Mouse (Mus musculus): ENCODE data around the gene Slc12a6. TPM values are rescaled to one million over a fixed set of nuclear protein-coding genes. Genes with fewer than 3 reads are reported as not detected.

The Slc12a6 gene
- 93.0 TPM for polyA plus RNA-seq (2014; fragmentation: Illumina TruSeq; extraction: RNeasy Lipid Tissue Mini Kit (QIAGEN cat#74804))

DNA sequence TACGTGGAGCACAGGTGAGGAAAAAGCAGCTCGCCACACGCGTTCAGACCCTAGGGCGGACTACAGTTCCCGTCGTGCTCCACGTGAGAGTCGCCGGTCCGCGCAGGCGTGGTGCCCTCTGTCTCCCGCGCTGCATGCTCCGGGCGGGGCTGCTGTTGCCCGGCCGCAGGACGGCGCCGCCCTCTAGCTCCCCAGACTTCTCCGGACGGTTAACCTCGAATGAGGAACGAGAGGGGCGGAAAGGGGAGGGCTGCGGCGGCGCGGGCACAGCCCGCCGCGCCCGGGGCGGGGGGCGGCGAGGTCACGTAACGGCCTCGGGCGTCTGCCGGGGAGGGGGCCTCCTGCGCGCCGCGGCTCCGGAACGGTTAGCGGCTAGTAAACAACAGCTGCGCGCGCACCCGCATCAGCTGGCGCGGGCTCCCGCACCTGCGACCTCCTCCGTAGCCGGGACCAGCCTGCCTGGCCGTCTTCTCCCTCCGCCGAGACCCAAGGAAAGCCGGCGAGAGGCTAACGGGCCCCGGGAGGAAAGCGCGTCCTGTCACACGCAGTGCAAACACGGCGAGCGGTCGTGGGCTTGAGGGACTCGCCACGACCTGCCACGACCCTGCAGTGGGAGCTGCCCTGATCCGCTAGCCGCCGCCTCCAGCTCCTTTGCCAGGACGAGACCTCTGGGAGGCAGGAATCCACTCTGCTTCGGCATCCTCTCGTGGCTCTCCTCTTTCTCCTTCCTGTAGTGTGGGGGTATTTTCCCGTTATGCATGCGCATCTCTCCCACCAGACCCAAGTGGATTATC is at the start of gene Slc12a6:
Gene Slc12a6, plus strand, starts transcription at position 378 of the 794 bp plus-strand sequence.

GRCm38 (mm10) chr2:112239212-112239934 is 26.3 kb upstream of the Slc12a6 start, which contains the start of gene Lpcat4:
Lpcat4 (plus strand) TSS chr2:112239468.

GRCm38 (mm10) chr2:112259241-112259962 is 6.2 kb upstream of the Slc12a6 start, which contains the start of gene Nutm1:
Nutm1 (minus strand) TSS chr2:112259291.

DNA sequence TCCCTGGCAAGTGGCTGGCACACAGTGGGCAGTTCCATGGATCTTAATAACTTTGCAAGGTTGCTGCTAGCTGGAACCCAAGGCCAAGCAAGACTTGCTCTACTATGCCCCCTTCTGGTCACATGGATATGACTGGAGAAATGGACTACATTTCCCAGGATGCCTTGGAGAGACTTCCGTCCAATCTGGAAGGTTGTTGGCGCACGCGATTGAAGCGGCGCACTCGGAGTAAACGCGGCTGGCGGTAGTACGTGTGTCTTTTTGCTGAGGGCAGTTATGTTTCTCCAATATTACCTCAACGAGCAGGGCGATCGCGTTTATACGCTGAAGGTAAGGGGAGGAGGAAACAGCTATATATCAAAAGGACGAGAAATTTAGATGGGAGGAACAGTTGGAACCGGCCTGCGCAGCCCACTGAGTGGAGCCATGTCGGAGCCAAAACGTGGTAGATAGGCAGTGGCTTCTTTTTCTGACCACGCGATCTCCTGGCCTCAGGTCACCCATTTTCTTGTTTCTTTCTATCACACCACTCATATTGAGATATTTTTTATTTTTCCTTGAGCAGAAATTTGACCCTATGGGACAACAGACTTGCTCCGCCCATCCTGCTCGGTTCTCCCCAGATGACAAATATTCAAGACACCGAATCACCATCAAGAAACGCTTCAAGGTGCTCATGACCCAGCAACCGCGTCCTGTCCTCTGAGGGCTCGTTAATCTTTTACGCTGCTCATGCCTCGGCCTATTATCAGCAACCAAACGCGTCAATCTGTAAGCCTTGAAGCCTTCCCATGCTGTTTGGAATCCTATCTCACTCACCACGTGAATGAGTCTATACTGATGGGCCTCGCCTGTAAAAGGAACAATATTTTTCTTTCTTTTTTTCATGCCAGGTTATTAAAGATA is 3.6 kb upstream of the Slc12a6 start, which contains the start of gene Nop10:
Gene Nop10, plus strand, starts transcription at position 179 of the 906 bp plus-strand sequence.

DNA sequence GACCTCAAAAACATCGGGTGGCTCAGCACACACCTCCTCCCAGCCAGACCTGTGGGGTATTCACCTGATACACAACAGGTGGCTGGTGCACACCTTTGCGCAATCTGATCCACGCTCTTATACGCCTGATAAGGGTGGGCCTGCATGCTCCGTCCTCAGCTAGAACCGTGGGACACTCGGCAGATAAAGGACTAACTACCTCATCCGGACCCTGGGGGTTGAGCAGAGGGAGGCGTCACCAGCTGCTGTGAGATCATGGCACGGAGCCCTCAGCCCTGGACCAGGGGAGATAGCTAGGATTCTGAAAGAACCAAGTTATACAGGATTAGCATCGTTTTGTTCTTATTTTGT is 592 bp downstream of the Slc12a6 start, which contains the start of gene Gm21985:
Gene Gm21985, plus strand, starts transcription at position 73 of the 351 bp plus-strand sequence.

GRCm38 (mm10) chr2:112367726-112368673 is 102.4 kb downstream of the Slc12a6 start, which contains the start of gene Emc4:
Emc4 (minus strand) TSS chr2:112368027.

DNA sequence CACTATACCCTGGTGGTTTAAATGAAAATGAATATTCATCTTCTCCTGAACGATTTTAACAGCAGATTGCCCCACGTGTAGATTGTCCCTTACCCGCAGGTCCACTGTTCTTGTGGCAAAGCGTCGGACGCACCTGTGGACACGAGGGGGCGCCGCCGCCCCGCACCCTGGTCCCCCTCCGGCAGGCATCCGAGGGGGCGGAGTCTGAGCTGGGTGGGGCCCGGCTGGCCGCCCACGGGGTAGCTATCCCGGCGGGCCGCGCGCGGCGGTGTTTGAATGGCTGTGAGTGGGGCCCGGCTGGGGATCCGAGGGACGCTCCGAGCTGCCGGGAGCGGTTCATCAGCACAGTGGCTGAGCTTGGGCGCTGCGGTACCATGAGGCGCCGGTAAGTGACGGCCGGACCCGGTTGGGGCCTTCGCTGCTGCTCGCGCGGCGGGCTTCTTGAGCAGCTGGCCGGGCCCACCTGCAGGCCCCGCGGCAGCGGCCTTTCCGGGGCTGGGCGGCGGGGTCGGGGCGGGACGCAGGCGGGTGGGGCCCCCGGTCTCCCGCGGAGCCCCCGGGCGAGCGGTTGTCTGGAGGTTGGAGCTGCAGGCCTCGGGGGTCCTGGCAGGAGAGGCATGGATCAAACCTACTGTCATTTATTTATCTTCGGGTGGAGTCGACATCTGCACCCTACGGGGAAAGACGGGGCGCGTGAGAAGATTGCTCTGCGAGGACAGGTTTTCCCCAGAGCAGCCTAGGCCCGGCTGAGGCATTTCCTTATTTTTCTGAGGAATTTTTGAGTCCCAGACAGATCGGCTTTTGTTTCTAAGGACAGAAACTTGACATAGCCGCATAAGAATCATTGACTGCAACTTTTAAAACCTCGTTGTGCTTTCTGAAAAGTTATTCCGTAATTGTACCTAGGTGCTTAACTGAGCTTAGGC is 113.6 kb downstream of the Slc12a6 start, which contains the start of gene Katnbl1:
Gene Katnbl1, plus strand, starts transcription at position 239 of the 926 bp plus-strand sequence.

Other genes starting within 250 kb of the Slc12a6 start
- gene Olfr1311, start 241.4 kb upstream of the Slc12a6 start, polyA plus RNA-seq (2014; fragmentation: Illumina TruSeq; extraction: RNeasy Lipid Tissue Mini Kit (QIAGEN cat#74804)): not detected
- gene Olfr1312, start 215.6 kb upstream of the Slc12a6 start, polyA plus RNA-seq (2014; fragmentation: Illumina TruSeq; extraction: RNeasy Lipid Tissue Mini Kit (QIAGEN cat#74804)): not detected
- gene Olfr1313, start 188.0 kb upstream of the Slc12a6 start, polyA plus RNA-seq (2014; fragmentation: Illumina TruSeq; extraction: RNeasy Lipid Tissue Mini Kit (QIAGEN cat#74804)): not detected
- not detected for gene Olfr1314, start 169.0 kb upstream of the Slc12a6 start, polyA plus RNA-seq (2014; fragmentation: Illumina TruSeq; extraction: RNeasy Lipid Tissue Mini Kit (QIAGEN cat#74804))
- gene Olfr1315-ps1, start 150.4 kb upstream of the Slc12a6 start, polyA plus RNA-seq (2014; fragmentation: Illumina TruSeq; extraction: RNeasy Lipid Tissue Mini Kit (QIAGEN cat#74804)): not detected
- not detected for gene Olfr1316, start 130.8 kb upstream of the Slc12a6 start, polyA plus RNA-seq (2014; fragmentation: Illumina TruSeq; extraction: RNeasy Lipid Tissue Mini Kit (QIAGEN cat#74804))
- gene Olfr1317, start 125.5 kb upstream of the Slc12a6 start, polyA plus RNA-seq (2014; fragmentation: Illumina TruSeq; extraction: RNeasy Lipid Tissue Mini Kit (QIAGEN cat#74804)): not detected
- not detected for gene Olfr1318, start 111.6 kb upstream of the Slc12a6 start, polyA plus RNA-seq (2014; fragmentation: Illumina TruSeq; extraction: RNeasy Lipid Tissue Mini Kit (QIAGEN cat#74804))
- not detected for gene Lpcat4, start 26.4 kb upstream of the Slc12a6 start, polyA plus RNA-seq (2014; fragmentation: Illumina TruSeq; extraction: RNeasy Lipid Tissue Mini Kit (QIAGEN cat#74804))
- 0.14 TPM for gene Nutm1, start 6.5 kb upstream of the Slc12a6 start, polyA plus RNA-seq (2014; fragmentation: Illumina TruSeq; extraction: RNeasy Lipid Tissue Mini Kit (QIAGEN cat#74804))
- gene Nop10, start 3.9 kb upstream of the Slc12a6 start, polyA plus RNA-seq (2014; fragmentation: Illumina TruSeq; extraction: RNeasy Lipid Tissue Mini Kit (QIAGEN cat#74804)): 33.2 TPM
- gene Gm21985, start 489 bp downstream of the Slc12a6 start, polyA plus RNA-seq (2014; fragmentation: Illumina TruSeq; extraction: RNeasy Lipid Tissue Mini Kit (QIAGEN cat#74804)): 2.7 TPM
- gene Emc4, start 102.2 kb downstream of the Slc12a6 start, polyA plus RNA-seq (2014; fragmentation: Illumina TruSeq; extraction: RNeasy Lipid Tissue Mini Kit (QIAGEN cat#74804)): 68.4 TPM
- gene Katnbl1, start 113.4 kb downstream of the Slc12a6 start, polyA plus RNA-seq (2014; fragmentation: Illumina TruSeq; extraction: RNeasy Lipid Tissue Mini Kit (QIAGEN cat#74804)): 91.2 TPM
- 52.8 TPM for gene Emc7, start 189.2 kb downstream of the Slc12a6 start, polyA plus RNA-seq (2014; fragmentation: Illumina TruSeq; extraction: RNeasy Lipid Tissue Mini Kit (QIAGEN cat#74804))
- gene Chrm5, start 214.9 kb downstream of the Slc12a6 start, polyA plus RNA-seq (2014; fragmentation: Illumina TruSeq; extraction: RNeasy Lipid Tissue Mini Kit (QIAGEN cat#74804)): not detected
- gene Aven, start 227.1 kb downstream of the Slc12a6 start, polyA plus RNA-seq (2014; fragmentation: Illumina TruSeq; extraction: RNeasy Lipid Tissue Mini Kit (QIAGEN cat#74804)): 9.8 TPM